Mouse (Mus musculus): ENCODE results near the gene Pptc7.

DNA sequence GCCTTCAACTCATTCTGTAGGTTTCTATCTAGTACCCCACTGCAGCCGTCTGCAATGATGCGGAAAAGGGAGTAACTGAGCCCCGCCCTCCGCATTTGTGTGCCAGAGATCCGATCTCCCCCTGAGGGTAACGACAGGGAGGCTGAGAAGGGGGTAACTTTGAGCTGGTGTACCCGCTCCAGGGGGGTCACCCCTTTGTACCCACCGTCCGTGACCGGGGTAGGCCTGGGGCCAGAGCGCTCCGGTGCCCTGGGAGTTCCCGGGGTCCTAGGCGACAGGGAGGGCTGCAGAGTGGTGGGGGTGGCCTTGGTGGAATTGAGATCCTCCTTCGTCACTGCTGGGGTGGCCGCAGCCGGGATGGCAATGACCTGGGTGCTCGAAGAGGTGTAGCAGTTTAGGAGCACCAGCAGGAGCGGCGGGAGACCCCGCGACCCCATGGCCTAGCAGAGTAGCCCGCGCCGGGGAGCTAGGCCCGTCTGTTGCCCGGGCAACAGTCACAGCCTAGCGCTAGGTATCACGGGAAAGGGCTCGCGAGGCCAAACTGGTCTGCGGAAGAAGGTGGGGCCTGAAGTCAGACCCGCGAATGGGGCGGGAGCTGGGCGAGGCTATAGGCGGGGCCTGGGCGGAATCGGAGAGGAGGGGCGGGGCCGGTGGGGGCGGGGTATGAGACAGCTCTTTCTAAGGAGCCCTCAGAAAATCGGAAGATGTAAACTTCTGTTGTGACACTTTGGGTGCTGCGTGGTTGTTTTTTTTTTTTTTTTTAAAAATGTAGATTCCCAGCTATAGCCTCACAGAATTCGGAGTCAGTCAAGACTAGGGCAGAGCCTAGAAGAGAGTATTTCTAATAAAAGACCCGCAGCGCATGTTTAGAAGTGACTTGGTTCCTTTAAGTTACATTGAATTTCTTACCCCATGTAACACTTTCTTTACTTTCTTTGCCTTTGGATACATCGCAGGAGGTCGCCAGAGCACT, 19.9 kb upstream of the Pptc7 start, which contains the start of gene Tctn1:
- TF ChIP-seq CTCF (IDR thresholded peaks at IDR 0.05; ENCODE audit: low read depth, low read length) (no peak), POLR2A (IDR thresholded peaks at IDR 0.05; ENCODE audit: insufficient read depth, low read length) (no peak)

All from ES-Bruce4 (cell line).